Mouse (Mus musculus): ENCODE results near the gene Spp2. TPM values are rescaled to one million over a fixed set of nuclear protein-coding genes. Genes with fewer than 3 reads are reported as not detected.

The Spp2 gene
- 0.13 and 0.69 TPM in 2 replicates for polyA plus RNA-seq (2012; rRNA removed; ENCODE audit: low replicate concordance)

DNA sequence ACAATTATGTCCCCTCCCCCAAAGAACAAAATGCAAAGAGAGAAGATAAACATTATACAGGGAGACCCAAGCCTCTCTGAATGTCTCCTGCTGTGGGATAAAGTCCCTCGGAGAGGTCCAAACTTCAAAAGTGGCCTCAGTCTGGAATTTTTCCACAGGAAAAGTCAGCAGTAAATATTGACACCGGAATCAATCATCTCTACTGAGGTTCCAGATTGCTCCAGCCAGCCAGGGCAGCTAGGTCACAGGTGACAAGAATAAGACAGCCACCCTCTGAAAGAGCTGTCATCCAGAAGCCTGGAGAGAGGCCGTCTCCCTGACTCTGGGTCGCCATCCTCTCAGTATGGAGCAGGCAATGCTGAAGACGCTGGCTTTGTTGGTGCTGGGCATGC lies at the start of gene Spp2:
Gene Spp2, plus strand, starts transcription at position 155 of the 392 bp plus-strand sequence.

Other genes starting within 250 kb of the Spp2 start
- 0.10 and 0.46 TPM in 2 replicates for gene Ugt1a5, start 240.9 kb upstream of the Spp2 start, polyA plus RNA-seq (2012; rRNA removed; ENCODE audit: low replicate concordance)
- 0.16 and 0.23 TPM in 2 replicates for gene Ugt1a2, start 206.4 kb upstream of the Spp2 start, polyA plus RNA-seq (2012; rRNA removed; ENCODE audit: low replicate concordance)
- 0.52 and 1.2 TPM in 2 replicates for gene Dnajb3, start 201.2 kb upstream of the Spp2 start, polyA plus RNA-seq (2012; rRNA removed; ENCODE audit: low replicate concordance)
- 0.66 and 2.0 TPM in 2 replicates for gene Ugt1a1, start 195.0 kb upstream of the Spp2 start, polyA plus RNA-seq (2012; rRNA removed; ENCODE audit: low replicate concordance)
- 0.16 TPM in 2 replicates for gene Mroh2a, start 180.0 kb upstream of the Spp2 start, polyA plus RNA-seq (2012; rRNA removed; ENCODE audit: low replicate concordance)
- 34.6 and 70.9 TPM in 2 replicates for gene Hjurp, start 129.3 kb upstream of the Spp2 start, polyA plus RNA-seq (2012; rRNA removed; ENCODE audit: low replicate concordance)
- 0.05 TPM in 1 of 2 replicates, not detected in the other for gene Trpm8, start 129.3 kb upstream of the Spp2 start, polyA plus RNA-seq (2012; rRNA removed; ENCODE audit: low replicate concordance)
- gene Glrp1, start 103.1 kb downstream of the Spp2 start, polyA plus RNA-seq (2012; rRNA removed; ENCODE audit: low replicate concordance) = not detected in 2 replicates

Data from mammary gland, adult 2 months (tissue).